ENCODE assay signal across 8 mouse cellular contexts in the genomic region with DNA sequence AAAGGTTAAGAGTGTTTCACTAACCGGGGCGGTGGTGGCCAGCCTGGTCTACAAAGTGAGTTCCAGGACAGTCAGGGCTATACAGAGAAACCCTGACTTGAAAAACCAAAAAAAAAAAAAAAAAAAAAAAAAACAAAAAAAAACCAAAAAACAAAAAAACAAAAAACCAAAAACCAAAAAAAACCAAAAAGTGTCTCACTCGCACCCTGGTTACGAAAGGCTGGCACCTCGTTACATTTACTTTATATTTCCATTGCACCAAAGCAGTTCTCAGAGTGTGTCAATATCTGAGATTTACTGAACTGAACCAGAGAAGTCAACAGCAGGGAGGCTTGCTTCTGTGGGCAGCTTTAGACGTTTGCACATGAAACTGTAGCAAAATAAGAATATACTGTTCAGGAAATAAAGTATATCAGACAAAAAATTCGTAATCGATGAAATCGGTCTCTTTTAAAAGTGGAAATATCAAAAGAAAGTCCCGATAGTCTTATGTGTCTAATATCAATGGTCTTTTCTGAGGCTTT. TPM values are rescaled to one million over a fixed set of nuclear protein-coding genes. Genes with fewer than 3 reads are reported as not detected.
DNase-seq lines count a peak whose midpoint lies in the region; ATAC-seq and TF ChIP-seq lines count a peak whose summit lies in the region.

No protein-coding gene starts in this region.

- intact Hi-C loops in left cerebral cortex, postnatal 25 days (cut with DNase I): loop anchor here (2.0 kb wide), 2 partner anchors 53 to 111 kb away; partner anchors contain the start of gene Endov

- H3K4me3 ChIP-seq in lung, embryonic 15.5 days: peak overlapping the region; percentile 98
- H3K4me3 ChIP-seq in embryonic facial prominence, embryonic 14.5 days (ENCODE audit: low read depth, low read length): peak overlapping the region; percentile 99
- H3K4me3 ChIP-seq in intestine, postnatal 0 days (ENCODE audit: low read depth, low read length): peak overlapping the region; percentile 99
- H3K4me3 ChIP-seq in neural tube, embryonic 15.5 days (replicated peaks): peak overlapping the region; percentile 99

- ATAC-seq in lung, embryonic 15.5 days (ENCODE audit: borderline replicate concordance, extremely low read depth, low FRiP score, low TSS enrichment): no peak
- no peak for ATAC-seq in embryonic facial prominence, embryonic 14.5 days (ENCODE audit: low read depth)
- ATAC-seq in intestine, postnatal 0 days: no peak
- no peak for ATAC-seq in neural tube, embryonic 15.5 days (ENCODE audit: low FRiP score)

- DNase-seq in lung, adult 18-20 months: no peak
- DNase-seq in embryonic facial prominence, embryonic 14.5 days (ENCODE audit: low spot score): no peak
- no peak for DNase-seq in layer of hippocampus, postnatal 36 days
- DNase-seq in left cerebral cortex, postnatal 25 days (ENCODE audit: low spot score in 2 of 2): no peak
- no peak for DNase-seq in B cell, adult 2 months

- WGBS in lung, embryonic 15.5 days: 32% methylated on average over 10 of the region's 10 CpGs
- WGBS in embryonic facial prominence, embryonic 14.5 days: 39% methylated on average over 10 of the region's 10 CpGs
- 35% methylated on average over 10 of the region's 10 CpGs for WGBS in intestine, postnatal 0 days
- 30% methylated on average over 10 of the region's 10 CpGs for WGBS in neural tube, embryonic 15.5 days

- H3K9ac ChIP-seq in lung, embryonic 15.5 days: peak overlapping the region; percentile 28
- peak overlapping the region; percentile 96 for H3K9ac ChIP-seq in embryonic facial prominence, embryonic 14.5 days (ENCODE audit: low read depth, low read length)
- H3K9ac ChIP-seq in intestine, postnatal 0 days (ENCODE audit: low read depth, low read length): peak overlapping the region; percentile 98; the same call in 1 of the 2 replicates
- peak overlapping the region; percentile 33; the same call in 1 of the 2 replicates for H3K9ac ChIP-seq in neural tube, embryonic 15.5 days (replicated peaks)

- H3K36me3 ChIP-seq in lung, embryonic 15.5 days: no peaks in the 10 kb centered on the region; the same call in 1 of the 2 replicates
- H3K36me3 ChIP-seq in embryonic facial prominence, embryonic 14.5 days (ENCODE audit: control insufficient read depth, insufficient read depth, low read length): no peaks in the 10 kb centered on the region
- H3K36me3 ChIP-seq in intestine, postnatal 0 days (ENCODE audit: control insufficient read depth, insufficient read depth): no peaks in the 10 kb centered on the region
- no peaks in the 10 kb centered on the region for H3K36me3 ChIP-seq in neural tube, embryonic 15.5 days

- peaks cover 10% of the 10 kb centered on the region for H3K4me1 ChIP-seq in lung, embryonic 15.5 days
- H3K4me1 ChIP-seq in embryonic facial prominence, embryonic 14.5 days (ENCODE audit: control insufficient read depth, insufficient read depth, low read length): peaks cover 8% of the 10 kb centered on the region; the same call in 1 of the 2 replicates
- peaks cover 8% of the 10 kb centered on the region; the same call in 1 of the 2 replicates for H3K4me1 ChIP-seq in intestine, postnatal 0 days (replicated peaks; ENCODE audit: control insufficient read depth, insufficient read depth, low read length)
- H3K4me1 ChIP-seq in neural tube, embryonic 15.5 days: peaks cover 19% of the 10 kb centered on the region

- H3K27ac ChIP-seq in lung, embryonic 15.5 days: peak overlapping the region; percentile 39; the same call in 1 of the 2 replicates
- peak overlapping the region; percentile 63 for H3K27ac ChIP-seq in embryonic facial prominence, embryonic 14.5 days (replicated peaks; ENCODE audit: low read depth, low read length)
- H3K27ac ChIP-seq in intestine, postnatal 0 days (ENCODE audit: low read depth, low read length): no peak overlapping the region
- peak overlapping the region; percentile 35 for H3K27ac ChIP-seq in neural tube, embryonic 15.5 days (replicated peaks)

- TF ChIP-seq CTCF in intestine, postnatal 0 days (IDR thresholded peaks at IDR 0.05; ENCODE audit: low read depth): no peak

- no peaks in the 10 kb centered on the region for H3K27me3 ChIP-seq in lung, embryonic 15.5 days
- H3K27me3 ChIP-seq in embryonic facial prominence, embryonic 14.5 days (replicated peaks; ENCODE audit: control insufficient read depth, insufficient read depth, low read length): no peaks in the 10 kb centered on the region
- no peaks in the 10 kb centered on the region for H3K27me3 ChIP-seq in intestine, postnatal 0 days (replicated peaks; ENCODE audit: control insufficient read depth, insufficient read depth, low read length)
- H3K27me3 ChIP-seq in neural tube, embryonic 15.5 days (replicated peaks): no peaks in the 10 kb centered on the region

- peak overlapping the region; percentile 54 for H3K4me2 ChIP-seq in lung, embryonic 15.5 days
- peak overlapping the region; percentile 52 for H3K4me2 ChIP-seq in embryonic facial prominence, embryonic 14.5 days (ENCODE audit: low read depth, low read length)
- peak overlapping the region; percentile 85 for H3K4me2 ChIP-seq in intestine, postnatal 0 days (replicated peaks; ENCODE audit: low read depth)
- peak overlapping the region; percentile 95 for H3K4me2 ChIP-seq in neural tube, embryonic 15.5 days

- no peaks in the 10 kb centered on the region for H3K9me3 ChIP-seq in lung, embryonic 15.5 days
- no peaks in the 10 kb centered on the region for H3K9me3 ChIP-seq in embryonic facial prominence, embryonic 14.5 days (ENCODE audit: control insufficient read depth, low read length)
- no peaks in the 10 kb centered on the region for H3K9me3 ChIP-seq in intestine, postnatal 0 days (ENCODE audit: control insufficient read depth)
- no peaks in the 10 kb centered on the region for H3K9me3 ChIP-seq in neural tube, embryonic 15.5 days (replicated peaks)

RNA-seq across cellular contexts. Expression of gene Rptor, which starts 0.5 kb away (rescaled TPM):
- 8.5 and 9.7 TPM in 2 replicates for polyA plus RNA-seq in lung, embryonic 15.5 days (2015; fragmentation: Nextera tagmentation; extraction: Ambion mirVana)
- polyA plus RNA-seq in embryonic facial prominence, embryonic 14.5 days (2014; fragmentation: Nextera tagmentation; extraction: Ambion mirVana): 10.6 and 11.6 TPM in 2 replicates
- polyA plus RNA-seq in intestine, postnatal 0 days (2015; fragmentation: Nextera tagmentation; extraction: Ambion mirVana): 5.1 and 5.7 TPM in 2 replicates
- 10.4 and 11.7 TPM in 2 replicates for polyA plus RNA-seq in neural tube, embryonic 15.5 days (2015; fragmentation: Nextera tagmentation; extraction: Ambion mirVana)
- total RNA-seq in layer of hippocampus, postnatal 36 days (2021): 10 to 100 TPM; 63.9 to 65.0 TPM
- 10 to 100 TPM; 57.5 to 62.0 TPM for total RNA-seq in left cerebral cortex, postnatal 25 days (2021)

RNA-seq across cellular contexts. Expression of gene Nptx1, which starts 54.7 kb away (rescaled TPM):
- 1.7 TPM in 2 replicates for polyA plus RNA-seq in lung, embryonic 15.5 days (2015; fragmentation: Nextera tagmentation; extraction: Ambion mirVana)
- 1.9 and 2.6 TPM in 2 replicates for polyA plus RNA-seq in embryonic facial prominence, embryonic 14.5 days (2014; fragmentation: Nextera tagmentation; extraction: Ambion mirVana)
- 0.26 and 0.37 TPM in 2 replicates for polyA plus RNA-seq in intestine, postnatal 0 days (2015; fragmentation: Nextera tagmentation; extraction: Ambion mirVana)
- 26.0 and 28.3 TPM in 2 replicates for polyA plus RNA-seq in neural tube, embryonic 15.5 days (2015; fragmentation: Nextera tagmentation; extraction: Ambion mirVana)
- total RNA-seq in layer of hippocampus, postnatal 36 days (2021): 100 to 1,000 TPM; 452 to 470 TPM
- total RNA-seq in left cerebral cortex, postnatal 25 days (2021): 100 to 1,000 TPM; 182 to 222 TPM

Comparison
In these comparisons a context has a peak if more than half of its experiments do, and no peak if none do; other contexts are left out.
1. H3K9ac ChIP-seq: peak in every context shown above with its lines; median percentile 98 in intestine, postnatal 0 days; 96 in embryonic facial prominence, embryonic 14.5 days; 33 in neural tube, embryonic 15.5 days; 28 in lung, embryonic 15.5 days.